Mouse (Mus musculus) intestine, postnatal 0 days (tissue): ENCODE measurements around the gene Tacc2. TPM values are rescaled to one million over a fixed set of nuclear protein-coding genes. Genes with fewer than 3 reads are reported as not detected.

Experiments used
- ATAC-seq: fragments of 200-750 bp; cut with Nextera tagmentation; 2 replicates; pipeline ENCODE4 v1.8.0; 2017; ENCODE audit warnings: mild to moderate bottlenecking, moderate TSS enrichment, moderate library complexity
- H3K27ac ChIP-seq: fragments of 300-500 bp; sonication (generic); 2 replicates; pipeline ENCODE4 v1.5.1; 2014; ENCODE audit warnings: mild to moderate bottlenecking, low read depth, low read length, moderate library complexity
- H3K27me3 ChIP-seq: fragments of 300-500 bp; sonication (generic); replicated peaks from 2 replicates; pipeline ENCODE4 v1.6.1; 2014; ENCODE audit warnings: low read length, mixed read lengths; ENCODE audit not compliant: control insufficient read depth, insufficient read depth
- H3K36me3 ChIP-seq: fragments of 300-500 bp; sonication (generic); 2 replicates; pipeline ENCODE4 v1.6.1; 2014; ENCODE audit warnings: mild to moderate bottlenecking, moderate library complexity; ENCODE audit not compliant: control insufficient read depth, insufficient read depth
- H3K4me1 ChIP-seq: fragments of 300-500 bp; sonication (generic); replicated peaks from 2 replicates; pipeline ENCODE4 v1.6.1; 2014; ENCODE audit warnings: antibody characterized with exemption, low read length, mixed read lengths; ENCODE audit not compliant: control insufficient read depth, insufficient read depth
- H3K4me2 ChIP-seq: fragments of 300-500 bp; sonication (generic); replicated peaks from 2 replicates; pipeline ENCODE4 v1.6.1; 2014; ENCODE audit warnings: low read depth, mild to moderate bottlenecking, moderate library complexity
- H3K4me3 ChIP-seq: fragments of 300-500 bp; sonication (generic); 2 replicates; pipeline ENCODE4 v1.5.1; 2014; ENCODE audit warnings: low read depth, low read length
- H3K9ac ChIP-seq: fragments of 300-500 bp; sonication (generic); 2 replicates; pipeline ENCODE4 v1.6.1; 2014; ENCODE audit warnings: mild to moderate bottlenecking, low read depth, low read length
- H3K9me3 ChIP-seq: fragments of 300-500 bp; sonication (generic); 2 replicates; pipeline ENCODE4 v1.6.1; 2016; ENCODE audit warnings: mixed run types; ENCODE audit not compliant: control insufficient read depth
- CTCF ChIP-seq: sonication (generic); IDR thresholded peaks from 2 replicates; pipeline ENCODE4 v1.5.1; 2016; ENCODE audit warnings: low read depth, mild to moderate bottlenecking, control low read depth, antibody characterized with exemption, moderate library complexity
- WGBS: fragments of 180-500 bp; shearing (Covaris S2); extraction: QIAGEN DNeasy Blood & Tissue Kit; methylation state at CpG from one replicate; pipeline ENCODE4 v1.1.7; 2014; 5-methylcytosine and 5-hydroxymethylcytosine counted together
- polyA plus RNA-seq: library from polyadenylated mRNA; unstranded; fragments of >200 nt; fragmentation: Nextera tagmentation; extraction: Ambion mirVana; gene quantifications from 2 replicates; pipeline ENCODE4 v1.2.1, GENCODE M21; 2015

Gene Tacc2
- polyA plus RNA-seq, 1 experiment from 2014 or later, result 27.7 TPM

- H3K9me3 ChIP-seq, result no peaks in the 10 kb centered on the region
- WGBS, result 72% methylated on average over 30 of the region's 30 CpGs
- no peaks in the 10 kb centered on the region for H3K4me1 ChIP-seq
- no peak overlapping the region for H3K9ac ChIP-seq
- no peak for TF ChIP-seq CTCF
- H3K27me3 ChIP-seq, result no peaks in the 10 kb centered on the region
- H3K4me3 ChIP-seq, result no peak overlapping the region
- ATAC-seq, result no peak
- no peak overlapping the region for H3K4me2 ChIP-seq
- 0 out of 2 replicates have a peak, but pooled peaks cover 7% of the 10 kb centered on the region for H3K36me3 ChIP-seq
- H3K27ac ChIP-seq, result no peak overlapping the region
Observed at GRCm38 (mm10) chr7:130766411-130767170, 189.4 kb downstream of the Tacc2 start.

- Histone ChIP-seq H3K4me3 (no peak overlapping the region), H3K9ac (no peak overlapping the region), H3K4me1 (no peaks in the 10 kb centered on the region), H3K4me2 (no peak overlapping the region), H3K27me3 (no peaks in the 10 kb centered on the region), H3K27ac (no peak overlapping the region), H3K36me3 (0 out of 2 replicates have a peak, but pooled peaks cover 4% of the 10 kb centered on the region), H3K9me3 (no peaks in the 10 kb centered on the region)
- WGBS, result 90% methylated on average over 4 of the region's 4 CpGs
- TF ChIP-seq CTCF, result no peak
- ATAC-seq, result no peak
Observed at GRCm38 (mm10) chr7:130768151-130768550, 190.9 kb downstream of the Tacc2 start.

GRCm38 (mm10) chr7:130770707-130771106 lies 193.5 kb downstream of the Tacc2 start:
- Histone ChIP-seq H3K4me3 (no peak overlapping the region), H3K4me2 (no peak overlapping the region), H3K9ac (no peak overlapping the region), H3K27ac (no peak overlapping the region), H3K36me3 (no peaks in the 10 kb centered on the region), H3K4me1 (no peaks in the 10 kb centered on the region), H3K27me3 (no peaks in the 10 kb centered on the region), H3K9me3 (no peaks in the 10 kb centered on the region)
- peak; percentile 90 for TF ChIP-seq CTCF
- WGBS, result 17% methylated on average over 3 of the region's 3 CpGs
- ATAC-seq, result no peak

- Histone ChIP-seq H3K27ac (no peak overlapping the region), H3K4me2 (no peak overlapping the region), H3K27me3 (no peaks in the 10 kb centered on the region), H3K4me1 (no peaks in the 10 kb centered on the region), H3K4me3 (no peak overlapping the region), H3K36me3 (no peaks in the 10 kb centered on the region), H3K9ac (no peak overlapping the region), H3K9me3 (no peaks in the 10 kb centered on the region)
- 54% methylated on average over 11 of the region's 11 CpGs for WGBS
- peak; percentile 77 for TF ChIP-seq CTCF
- ATAC-seq, result peak; percentile 31; the same call in 1 of the 2 replicates
Observed at GRCm38 (mm10) chr7:130773171-130773830, 196.1 kb downstream of the Tacc2 start.

- Histone ChIP-seq H3K27ac (no peak within 1 kb of the TSS), H3K9me3 (no peaks in the 10 kb centered on the region), H3K4me1 (no peaks in the 10 kb centered on the region), H3K36me3 (no peaks in the 10 kb centered on the region), H3K4me2 (no peak within 1 kb of the TSS), H3K9ac (no peak within 1 kb of the TSS), H3K27me3 (no peaks in the 10 kb centered on the region), H3K4me3 (no peak within 1 kb of the TSS)
- no peak for ATAC-seq
- no peak for TF ChIP-seq CTCF
- 55% methylated on average over 9 of the region's 9 CpGs for WGBS
Observed at GRCm38 (mm10) chr7:130773914-130774630, 196.8 kb downstream of the Tacc2 start, which contains the start of gene Btbd16. Gene Btbd16 (plus strand): TSS chr7:130774069.

GRCm38 (mm10) chr7:130780866-130781419 lies 203.7 kb downstream of the Tacc2 start:
- Histone ChIP-seq H3K9me3 (no peaks in the 10 kb centered on the region), H3K4me1 (no peaks in the 10 kb centered on the region), H3K36me3 (no peaks in the 10 kb centered on the region), H3K4me2 (no peak overlapping the region), H3K27me3 (no peaks in the 10 kb centered on the region), H3K9ac (no peak overlapping the region), H3K27ac (no peak overlapping the region), H3K4me3 (no peak overlapping the region)
- ATAC-seq, result no peak
- TF ChIP-seq CTCF, result no peak
- 47% methylated on average over 5 of the region's 5 CpGs for WGBS
